Mouse (Mus musculus) small intestine, adult 2 months (tissue): ENCODE results near the gene Ppp1r16b. TPM values are rescaled to one million over a fixed set of nuclear protein-coding genes. Genes with fewer than 3 reads are reported as not detected.
"Not testable (repeated sequence)": the region's sequence is repeated elsewhere in the genome, so short reads cannot be mapped to it uniquely, and the experiment has no call there.

ENCODE experiments used
- H3K27ac ChIP-seq: fragments of 200-500 bp; 2 replicates; pipeline ENCODE4 v1.5.1; 2012; ENCODE audit warnings: low read depth, low read length, control low read depth, inconsistent platforms; ENCODE audit not compliant: insufficient read depth
- H3K27me3 ChIP-seq: fragments of 200-500 bp; 2 replicates; pipeline ENCODE4 v1.6.1; 2012; ENCODE audit warnings: mild to moderate bottlenecking, moderate library complexity, low read length, inconsistent platforms; ENCODE audit not compliant: control insufficient read depth, insufficient read depth
- H3K36me3 ChIP-seq: fragments of 200-500 bp; 2 replicates; pipeline ENCODE4 v1.6.1; 2012; ENCODE audit warnings: mild to moderate bottlenecking, low read length, control low read depth, inconsistent platforms; ENCODE audit not compliant: control insufficient read depth, insufficient read depth
- H3K4me1 ChIP-seq: fragments of 200-500 bp; 2 replicates; pipeline ENCODE4 v1.6.1; 2012; ENCODE audit warnings: low read length, inconsistent platforms, mixed read lengths; ENCODE audit not compliant: control insufficient read depth, insufficient read depth, insufficient read length
- H3K4me3 ChIP-seq: fragments of 200-500 bp; 2 replicates; pipeline ENCODE4 v1.5.1; 2012; ENCODE audit warnings: low read depth, mild to moderate bottlenecking, control low read depth, inconsistent platforms, low read length, moderate library complexity
- CTCF ChIP-seq: fragments of 200-500 bp; IDR thresholded peaks from 2 replicates; pipeline ENCODE4 v1.5.1; 2012; ENCODE audit warnings: low read depth, mild to moderate bottlenecking, control low read depth, inconsistent platforms, low read length, moderate library complexity, mixed read lengths; ENCODE audit not compliant: insufficient replicate concordance, insufficient read length; ENCODE audit errors: extremely low read depth
- POLR2A ChIP-seq: fragments of 200-500 bp; IDR thresholded peaks from 2 replicates; pipeline ENCODE4 v1.6.1; 2012; ENCODE audit warnings: low read depth, mild to moderate bottlenecking, control low read depth, inconsistent platforms, low read length, moderate library complexity
- WGBS: fragments of 180-500 bp; shearing (Covaris S2); methylation state at CpG from one replicate; pipeline ENCODE4 v1.1.7; 2018; 5-methylcytosine and 5-hydroxymethylcytosine counted together
- polyA plus RNA-seq: library from polyadenylated mRNA; depleted of rRNA; stranded (reverse); fragments of >200 nt; gene quantifications from 2 replicates; pipeline ENCODE4 v1.2.3, GENCODE M21; 2012

Gene Ppp1r16b
- polyA plus RNA-seq, 1 experiment = 3.9 TPM

- TF ChIP-seq CTCF (no peak), POLR2A (no peak)
- peaks cover 9% of the 10 kb centered on the region for H3K4me1 ChIP-seq
- no peaks in the 10 kb centered on the region for H3K36me3 ChIP-seq
- no peaks in the 10 kb centered on the region for H3K27me3 ChIP-seq
- H3K27ac ChIP-seq = 0 out of 2 replicates have a peak overlapping the region, but pooled peaks have one; percentile 71
- no peak overlapping the region for H3K4me3 ChIP-seq
- 85% methylated on average over 9 of the region's 9 CpGs for WGBS
Observed at GRCm38 (mm10) chr2:158732521-158732920, 67.3 kb downstream of the Ppp1r16b start.

GRCm38 (mm10) chr2:158733136-158733535, 67.9 kb downstream of the Ppp1r16b start:
- Histone ChIP-seq H3K4me1 (peaks cover 9% of the 10 kb centered on the region), H3K27me3 (no peaks in the 10 kb centered on the region), H3K4me3 (no peak overlapping the region), H3K27ac (peak overlapping the region; percentile 71), H3K36me3 (no peaks in the 10 kb centered on the region)
- TF ChIP-seq CTCF (no peak), POLR2A (no peak)
- WGBS = 73% methylated on average over 4 of the region's 4 CpGs

- TF ChIP-seq CTCF = no peak
- TF ChIP-seq POLR2A = no peak
- peaks cover 9% of the 10 kb centered on the region for H3K4me1 ChIP-seq
- H3K27ac ChIP-seq = peak overlapping the region; percentile 71
- no peaks in the 10 kb centered on the region for H3K36me3 ChIP-seq
- H3K27me3 ChIP-seq = no peaks in the 10 kb centered on the region
- 59% methylated on average over 6 of the region's 6 CpGs for WGBS
- no peak overlapping the region for H3K4me3 ChIP-seq
Observed at GRCm38 (mm10) chr2:158733914-158734313, 68.7 kb downstream of the Ppp1r16b start.

DNA sequence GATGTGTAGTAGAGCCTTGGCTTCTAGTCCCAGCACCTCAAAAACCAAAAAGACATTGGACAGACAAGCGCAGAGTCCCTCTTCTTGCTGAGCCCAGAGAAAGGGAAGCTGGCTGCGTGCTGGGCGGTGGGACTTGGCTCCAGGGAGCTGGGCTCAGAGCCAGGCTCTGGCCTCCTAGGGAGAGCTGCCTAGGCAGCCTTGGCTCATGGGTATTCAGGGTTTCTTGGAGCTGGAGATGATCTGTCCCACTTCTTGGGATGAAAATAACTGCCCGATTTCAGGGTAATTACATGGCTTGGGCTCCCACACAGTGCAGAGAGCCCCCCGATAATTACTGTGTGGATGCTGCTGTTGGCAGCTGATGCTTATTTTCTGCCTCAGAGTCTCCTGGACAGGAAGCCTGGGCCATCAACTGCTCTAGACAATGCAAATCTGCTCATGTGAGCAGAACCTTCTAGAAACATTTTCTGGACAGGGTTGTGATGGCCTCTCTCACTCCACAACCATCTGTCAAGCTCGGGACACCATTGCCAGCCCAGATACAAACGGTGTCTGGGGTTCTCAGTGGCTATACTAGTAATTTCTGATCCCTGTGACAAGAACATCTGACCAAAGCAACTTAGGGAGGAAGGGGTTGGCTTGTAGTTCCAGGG, 69.4 kb downstream of the Ppp1r16b start:
- 74% methylated on average over 7 of the region's 7 CpGs for WGBS
- Histone ChIP-seq H3K4me3 (no peak overlapping the region), H3K27me3 (no peaks in the 10 kb centered on the region), H3K4me1 (peaks cover 10% of the 10 kb centered on the region), H3K36me3 (no peaks in the 10 kb centered on the region), H3K27ac (peak overlapping the region; percentile 71)
- TF ChIP-seq CTCF (no peak), POLR2A (no peak)

DNA sequence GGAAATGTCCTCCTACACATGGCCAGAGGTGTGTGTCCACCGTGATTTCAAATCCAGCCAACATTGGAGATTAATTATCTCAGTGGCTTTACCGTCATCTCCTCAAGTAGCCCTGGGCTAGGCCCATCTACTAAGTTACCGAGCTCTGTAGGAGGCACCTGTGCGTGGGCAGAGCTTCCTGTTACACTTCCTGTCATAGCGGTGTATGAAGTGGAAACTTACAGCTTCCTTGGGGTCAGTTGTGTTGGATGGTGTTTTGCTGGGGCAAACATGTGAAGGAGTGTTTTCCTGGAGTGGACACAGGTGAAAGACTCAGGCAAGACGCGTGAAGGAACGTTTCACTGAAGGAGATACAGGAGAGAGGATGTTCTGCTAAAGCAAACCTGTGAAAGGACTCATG, 70.1 kb downstream of the Ppp1r16b start:
- WGBS = 75% methylated on average over 8 of the region's 8 CpGs
- Histone ChIP-seq H3K4me1 (peaks cover 10% of the 10 kb centered on the region), H3K36me3 (no peaks in the 10 kb centered on the region), H3K4me3 (no peak overlapping the region), H3K27ac (peak overlapping the region; percentile 71), H3K27me3 (no peaks in the 10 kb centered on the region)
- no peak for TF ChIP-seq POLR2A
- TF ChIP-seq CTCF = no peak

- peaks cover 10% of the 10 kb centered on the region for H3K4me1 ChIP-seq
- not testable (repeated sequence) for H3K36me3 ChIP-seq, H3K27me3 ChIP-seq, H3K4me3 ChIP-seq, H3K27ac ChIP-seq
- WGBS = 82% methylated on average over 4 of the region's 4 CpGs
Observed at GRCm38 (mm10) chr2:158736247-158736646, 71.0 kb downstream of the Ppp1r16b start.

DNA sequence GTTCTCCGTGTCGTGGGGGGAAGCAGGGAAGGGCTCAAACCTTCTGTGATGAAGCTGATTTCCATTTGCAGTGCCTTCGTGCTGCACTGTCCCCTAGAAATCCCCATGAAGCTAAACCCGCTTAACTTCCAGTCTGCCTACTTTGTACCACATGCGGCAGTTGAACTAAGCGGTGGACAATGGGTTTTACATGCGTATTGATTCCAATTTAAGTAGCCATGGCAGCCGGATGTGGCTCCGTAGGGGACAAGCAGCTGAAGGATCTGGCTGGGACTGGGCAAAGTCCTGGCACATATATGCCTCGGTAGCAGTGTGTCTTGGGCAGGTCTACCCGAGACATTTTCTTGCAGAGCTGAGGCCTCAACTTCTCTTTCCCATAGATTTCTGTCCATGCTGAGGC, 73.4 kb downstream of the Ppp1r16b start:
- TF ChIP-seq CTCF (no peak), POLR2A (no peak)
- H3K27me3 ChIP-seq = no peaks in the 10 kb centered on the region
- peaks cover 1% of the 10 kb centered on the region; the same call in 1 of the 2 replicates for H3K36me3 ChIP-seq
- 77% methylated on average over 11 of the region's 11 CpGs for WGBS
- no peak overlapping the region for H3K27ac ChIP-seq
- peaks cover 3% of the 10 kb centered on the region for H3K4me1 ChIP-seq
- H3K4me3 ChIP-seq = no peak overlapping the region
